Mouse (Mus musculus) small intestine, adult 2 months (tissue): ENCODE data around the gene Ran.

Source experiments
- CTCF ChIP-seq: fragments of 200-500 bp; IDR thresholded peaks from 2 replicates; pipeline ENCODE4 v1.5.1; 2012; ENCODE audit warnings: low read depth, mild to moderate bottlenecking, control low read depth, inconsistent platforms, low read length, moderate library complexity, mixed read lengths; ENCODE audit not compliant: insufficient replicate concordance, insufficient read length; ENCODE audit errors: extremely low read depth
- POLR2A ChIP-seq: fragments of 200-500 bp; IDR thresholded peaks from 2 replicates; pipeline ENCODE4 v1.6.1; 2012; ENCODE audit warnings: low read depth, mild to moderate bottlenecking, control low read depth, inconsistent platforms, low read length, moderate library complexity

GRCm38 (mm10) chr5:129026171-129026570 lies 6.3 kb downstream of the Ran start:
- TF ChIP-seq POLR2A (no peak), CTCF (no peak)
